Mouse (Mus musculus) olfactory bulb, adult 2 months (tissue): Measurements from ENCODE around the gene Pibf1.

Source experiments
- CTCF ChIP-seq: fragments of 200-500 bp; IDR thresholded peaks from 2 replicates; pipeline ENCODE4 v1.5.1; 2012; ENCODE audit warnings: low read depth, mild to moderate bottlenecking, low read length, moderate library complexity; ENCODE audit not compliant: insufficient read depth
- POLR2A ChIP-seq: fragments of 200-500 bp; IDR thresholded peaks from 2 replicates; pipeline ENCODE4 v1.6.1; 2012; ENCODE audit warnings: mild to moderate bottlenecking, low read depth, low read length, moderate library complexity; ENCODE audit not compliant: insufficient read depth

- TF ChIP-seq POLR2A (no peak), CTCF (no peak)
These were observed 145.3 kb downstream of the Pibf1 start for GRCm38 (mm10) chr14:99244508-99244907.
